Mouse (Mus musculus): ENCODE measurements around the gene Pam.

Pam gene

GRCm38 (mm10) chr1:97908736-97909135 is 186.7 kb downstream of the Pam start:
- WGBS = 83% methylated on average over 4 of the region's 4 CpGs

DNA sequence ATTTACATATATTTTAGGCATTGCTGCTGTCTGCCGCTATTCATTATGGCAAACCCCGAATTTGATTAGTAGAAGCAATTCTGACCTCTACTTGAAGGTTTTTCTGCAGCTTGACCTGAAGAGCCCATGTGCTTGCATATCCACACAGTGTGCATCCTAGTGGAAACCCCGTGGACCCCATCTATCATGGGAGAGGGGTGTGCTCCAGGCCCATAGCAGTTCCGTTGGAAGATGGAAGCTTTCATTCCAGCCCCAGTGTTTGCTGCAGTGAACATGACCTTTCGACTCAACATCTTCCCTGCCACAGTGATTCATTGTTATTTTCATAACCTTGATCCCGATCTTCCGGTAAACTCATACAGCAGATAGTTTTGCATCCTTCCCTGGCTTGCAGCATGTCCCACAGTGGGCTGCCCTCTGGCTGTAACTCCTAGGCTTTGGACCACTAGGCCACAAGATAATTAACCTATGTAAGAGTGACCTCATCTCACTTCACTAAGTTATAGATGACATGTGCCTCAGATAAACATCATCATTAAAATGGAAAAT is 191.5 kb downstream of the Pam start:
- WGBS = 86% methylated on average over 7 of the region's 7 CpGs

DNA sequence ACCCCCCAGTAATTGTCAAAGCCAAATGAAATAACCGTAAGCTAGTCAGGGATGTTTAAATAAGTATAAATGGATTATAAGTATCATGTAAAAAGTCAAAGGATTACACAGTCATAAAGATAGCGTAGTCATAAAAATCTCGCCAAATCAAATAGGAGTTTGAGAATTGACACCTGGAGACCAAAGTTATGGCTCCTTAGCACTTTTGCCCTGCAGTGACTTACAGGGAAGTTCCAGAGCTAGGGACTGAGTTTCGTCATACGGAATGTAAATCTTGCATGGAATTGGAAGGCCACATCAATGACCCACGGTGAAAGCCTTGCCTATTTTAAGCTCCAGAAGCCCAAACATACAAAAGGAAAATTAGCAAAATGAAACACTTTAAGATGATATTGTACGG is 192.6 kb downstream of the Pam start:
- WGBS = 86% methylated on average over 7 of the region's 7 CpGs

- 67% methylated on average over 7 of the region's 7 CpGs for WGBS
Observed at GRCm38 (mm10) chr1:97900559-97901153, 194.8 kb downstream of the Pam start.

DNA sequence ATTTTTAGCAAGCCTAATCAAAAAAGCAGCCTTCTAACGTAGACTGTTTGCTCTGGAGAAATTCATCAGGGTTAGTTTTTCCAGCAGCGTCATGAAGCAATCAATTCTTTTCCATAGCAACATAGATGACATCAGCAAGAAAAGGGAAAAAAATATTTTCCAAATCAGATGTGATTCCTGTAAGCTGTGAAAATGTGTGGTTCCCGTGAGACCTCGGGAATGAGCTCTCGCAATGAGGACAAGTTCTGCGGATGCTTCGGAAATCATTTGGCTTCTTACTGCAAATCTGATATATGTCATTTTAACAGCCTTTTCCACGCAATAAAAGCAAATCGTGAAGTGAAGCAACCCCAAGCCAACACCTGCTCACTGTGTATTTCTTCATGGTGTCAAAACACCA is 207.9 kb downstream of the Pam start:
- WGBS = 47% methylated on average over 9 of the region's 9 CpGs

- 78% methylated on average over 7 of the region's 7 CpGs for WGBS
Observed at GRCm38 (mm10) chr1:97883498-97883897, 211.9 kb downstream of the Pam start.

DNA sequence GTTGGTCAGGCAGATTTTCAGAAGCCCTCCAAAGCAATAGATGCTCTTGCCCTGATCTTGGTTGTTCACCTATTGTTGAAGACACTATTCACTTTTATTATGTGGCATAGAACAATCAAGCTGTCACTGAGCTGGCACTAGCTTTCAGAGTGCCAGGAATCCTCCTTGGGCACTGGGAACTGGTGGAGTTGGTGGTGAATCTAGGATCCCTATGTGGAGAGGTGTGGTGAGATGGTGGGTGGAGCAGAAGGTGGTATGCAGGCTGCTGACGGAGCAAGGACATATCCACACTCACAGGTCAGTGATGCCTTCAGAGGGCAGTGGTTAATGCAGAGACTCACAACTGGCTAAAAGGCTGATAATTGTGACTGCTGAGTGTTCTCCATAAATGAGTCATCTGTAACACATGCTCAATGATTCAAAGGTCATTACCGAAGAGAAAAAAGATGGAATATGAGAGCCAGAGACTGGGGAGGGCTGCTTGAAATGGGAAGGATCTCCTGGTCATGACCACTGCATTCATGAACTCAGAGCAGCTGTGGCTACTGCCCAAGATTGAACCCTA is 221.9 kb downstream of the Pam start:
- 71% methylated on average over 2 of the region's 2 CpGs for WGBS

DNA sequence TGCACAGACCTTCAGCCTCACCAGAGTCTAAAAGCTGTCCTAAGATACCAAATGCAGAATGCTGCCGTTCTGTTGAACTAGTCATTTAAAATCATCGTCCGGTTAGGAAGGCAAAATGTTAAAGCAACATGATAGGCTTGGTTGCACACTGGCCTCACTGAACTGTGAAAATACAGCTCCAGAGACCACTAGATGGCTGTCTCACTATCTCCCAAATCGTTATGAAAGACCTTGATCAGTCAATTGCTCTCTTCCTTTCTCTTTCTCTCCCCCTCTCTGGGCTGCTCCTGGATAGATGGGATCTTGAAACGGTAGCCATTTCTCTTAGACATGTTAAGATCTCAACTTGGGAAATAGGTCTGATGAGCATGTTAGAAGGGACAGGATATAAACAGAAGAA is 223.0 kb downstream of the Pam start:
- 40% methylated on average over 5 of the region's 5 CpGs for WGBS

DNA sequence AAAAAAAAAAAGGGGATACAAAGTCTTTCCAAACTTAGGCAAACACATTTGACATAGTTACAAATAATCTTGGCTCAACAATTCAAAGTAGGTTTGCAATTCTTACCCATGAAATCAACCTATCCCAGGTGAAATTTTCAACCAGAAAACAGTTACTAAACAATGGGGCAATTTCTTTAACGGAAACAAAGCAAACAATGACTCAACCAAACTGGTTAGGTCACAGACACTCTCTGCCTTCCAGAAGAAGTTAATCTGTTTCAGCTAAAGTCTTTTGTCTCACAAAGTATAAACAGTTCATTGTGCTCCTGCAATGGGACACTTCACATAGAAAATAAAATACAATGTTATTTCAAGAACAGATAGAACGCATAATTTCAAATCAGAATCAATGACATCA is 223.4 kb downstream of the Pam start:
- WGBS = 71% methylated on average over 2 of the region's 2 CpGs

GRCm38 (mm10) chr1:97864135-97864534 is 231.3 kb downstream of the Pam start:
- 75% methylated on average over 7 of the region's 7 CpGs for WGBS

DNA sequence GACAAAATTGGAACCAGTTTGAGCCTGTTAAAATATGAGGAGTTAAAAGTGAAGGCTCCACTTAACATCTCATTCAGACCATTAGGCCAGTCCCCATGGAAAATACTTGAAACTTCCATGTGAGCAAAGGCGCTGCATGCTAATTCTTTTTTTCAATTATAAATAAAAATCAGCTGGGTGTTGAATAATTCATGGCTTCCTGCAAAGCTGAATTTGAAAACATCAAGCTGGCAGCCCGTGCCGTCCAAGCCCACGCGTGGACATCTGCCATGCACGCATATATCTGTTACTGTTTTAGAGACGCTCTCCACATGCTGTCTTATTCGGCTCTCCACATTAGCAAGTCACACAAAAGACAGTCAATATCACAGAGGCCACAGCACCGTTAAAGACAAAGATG is 232.3 kb downstream of the Pam start:
- 28% methylated on average over 9 of the region's 9 CpGs for WGBS

GRCm38 (mm10) chr1:97862734-97863133 is 232.7 kb downstream of the Pam start:
- 44% methylated on average over 5 of the region's 5 CpGs for WGBS

DNA sequence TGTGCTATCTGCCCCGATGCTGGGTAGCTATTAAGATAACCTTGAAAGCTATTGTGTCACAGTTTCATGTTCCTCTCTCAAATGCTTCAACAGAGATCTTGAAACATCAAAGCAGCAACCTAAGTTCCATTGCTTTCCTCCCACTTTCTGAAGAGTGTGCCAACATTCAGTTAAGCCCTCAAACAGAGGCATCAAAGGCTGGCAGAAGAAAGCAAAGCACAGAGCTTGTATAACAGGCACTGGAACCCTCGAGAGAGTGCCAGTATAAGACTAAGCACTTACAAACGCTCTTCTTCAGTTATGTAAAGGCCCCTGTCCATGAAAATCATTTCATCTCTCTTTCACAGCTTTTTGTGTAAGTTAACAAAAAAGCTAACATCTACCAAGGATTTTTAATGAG is 241.2 kb downstream of the Pam start:
- 34% methylated on average over 3 of the region's 3 CpGs for WGBS

- 68% methylated on average over 13 of the region's 13 CpGs for WGBS
Observed at GRCm38 (mm10) chr1:97851601-97852175, 243.8 kb downstream of the Pam start.

- 67% methylated on average over 14 of the region's 14 CpGs for WGBS
Observed at GRCm38 (mm10) chr1:97848601-97849241, 246.7 kb downstream of the Pam start.

DNA sequence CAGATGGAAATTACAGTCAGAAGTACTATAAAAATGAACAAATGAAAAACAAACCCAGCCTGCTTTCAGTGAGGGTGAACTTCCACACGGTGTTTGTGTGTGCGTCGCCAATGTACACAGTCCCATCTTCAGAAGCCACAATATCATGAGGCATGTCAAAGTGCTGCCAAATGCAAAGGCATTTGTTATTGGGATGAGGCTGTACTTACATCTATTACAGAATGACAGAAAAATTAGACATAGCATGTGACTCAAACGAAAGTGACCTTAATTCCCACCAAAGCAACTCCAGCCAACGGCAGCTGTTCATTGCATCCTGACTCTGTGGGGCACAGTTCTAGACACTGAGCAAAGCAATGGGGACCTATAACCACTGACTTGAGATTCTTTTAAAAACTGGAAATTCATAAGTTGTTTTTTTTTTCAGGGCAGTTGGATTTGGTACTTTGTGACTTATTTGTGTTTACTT is 261.1 kb downstream of the Pam start:
- WGBS = 49% methylated on average over 5 of the region's 5 CpGs

GRCm38 (mm10) chr1:97833466-97834353 is 261.7 kb downstream of the Pam start:
- WGBS = 36% methylated on average over 5 of the region's 5 CpGs

GRCm38 (mm10) chr1:97828087-97828486 is 267.4 kb downstream of the Pam start:
- 53% methylated on average over 5 of the region's 5 CpGs for WGBS

DNA sequence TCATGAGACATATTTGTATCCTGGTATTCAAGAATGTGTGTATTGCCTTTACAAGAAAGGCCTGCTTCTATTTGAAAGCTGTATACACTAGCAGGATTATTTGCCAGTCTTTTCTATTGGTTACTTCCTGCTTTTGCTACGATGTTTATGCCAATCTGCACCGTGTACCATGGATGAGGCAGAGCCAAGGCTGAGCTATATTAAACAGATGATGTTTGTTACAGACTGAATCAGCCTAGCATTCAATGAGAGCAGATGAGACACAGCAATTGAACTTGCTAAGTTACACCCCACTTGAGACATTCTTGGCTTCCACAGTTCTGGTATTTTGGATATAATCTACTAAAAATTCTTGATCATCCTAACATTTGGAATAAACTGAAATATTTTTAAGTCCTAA is 267.9 kb downstream of the Pam start:
- 19% methylated on average over 2 of the region's 2 CpGs for WGBS

- 90% methylated on average over 7 of the region's 7 CpGs for WGBS
Observed at GRCm38 (mm10) chr1:97822904-97823303, 272.5 kb downstream of the Pam start.

DNA sequence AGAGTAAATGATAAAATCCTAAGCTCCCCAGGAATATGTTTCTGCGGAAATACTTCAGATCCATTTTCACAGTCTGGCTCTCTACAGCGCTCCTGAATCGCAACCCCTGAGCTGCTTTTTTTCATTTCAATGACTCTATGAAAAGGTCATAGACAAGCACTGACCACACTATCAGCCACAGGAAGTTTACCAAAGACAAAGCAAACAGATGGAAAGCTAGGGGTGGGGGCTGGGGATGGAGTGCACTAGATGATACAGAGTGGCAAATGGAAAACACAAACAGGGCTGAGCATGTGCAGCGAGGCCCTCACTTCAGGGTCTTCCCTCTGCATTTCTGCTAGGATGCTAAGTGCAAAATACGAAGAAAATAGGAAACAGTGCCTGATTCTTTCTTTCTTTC is 273.2 kb downstream of the Pam start:
- WGBS = 88% methylated on average over 5 of the region's 5 CpGs

DNA sequence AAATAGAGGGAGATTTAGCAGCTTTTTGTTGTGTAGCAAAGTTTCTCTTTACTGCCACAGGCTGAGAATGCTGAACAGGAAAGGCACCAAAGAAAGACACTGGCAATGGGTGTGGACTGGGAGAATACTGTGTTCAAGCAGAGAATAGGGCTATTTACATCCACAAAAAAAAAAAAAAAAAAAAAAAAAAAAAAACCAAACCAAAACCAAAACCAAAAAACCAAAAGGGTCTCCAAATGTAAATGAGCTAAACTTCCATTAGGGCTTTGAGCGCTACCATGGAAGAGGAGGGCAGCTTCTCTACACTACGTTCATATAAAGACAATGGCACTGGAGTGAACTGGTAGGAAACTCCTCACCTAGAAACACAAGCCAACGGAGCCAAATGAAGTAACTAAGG is 274.2 kb downstream of the Pam start:
- 84% methylated on average over 3 of the region's 3 CpGs for WGBS

All from cerebral cortex, adult 2 months (tissue).